Mouse (Mus musculus): ENCODE measurements around the gene Gnb2.

DNA sequence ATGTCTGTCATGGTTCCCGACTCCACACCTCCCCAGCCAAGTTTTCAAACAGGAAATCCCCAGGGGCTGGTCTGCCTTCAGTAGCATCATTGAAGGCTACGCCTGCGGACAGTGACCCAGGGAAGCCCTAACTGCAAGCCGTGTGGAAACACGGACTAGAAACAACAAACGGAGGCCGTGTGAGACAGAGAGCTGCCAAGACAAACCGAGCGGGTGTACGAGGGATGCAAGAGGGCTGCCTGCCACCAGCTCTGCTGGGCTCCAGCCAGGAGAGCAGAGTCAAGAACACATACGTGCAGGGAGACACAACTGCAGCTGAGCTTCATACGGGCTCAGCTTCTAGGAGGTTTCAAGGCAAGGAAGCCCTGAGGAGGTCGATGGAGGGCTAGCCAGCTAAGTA is 39.5 kb downstream of the Gnb2 start:
- no peak for TF ChIP-seq CTCF (IDR thresholded peaks at IDR 0.05)
- no peak for TF ChIP-seq EP300 (IDR thresholded peaks at IDR 0.05)

All from lung, postnatal 0 days (tissue).